Mouse (Mus musculus): ENCODE data around the gene Egfr. TPM values are rescaled to one million over a fixed set of nuclear protein-coding genes. Genes with fewer than 3 reads are reported as not detected.

Egfr gene
- polyA plus RNA-seq, 1 experiment from 2014 or later = 3.0 TPM

DNA sequence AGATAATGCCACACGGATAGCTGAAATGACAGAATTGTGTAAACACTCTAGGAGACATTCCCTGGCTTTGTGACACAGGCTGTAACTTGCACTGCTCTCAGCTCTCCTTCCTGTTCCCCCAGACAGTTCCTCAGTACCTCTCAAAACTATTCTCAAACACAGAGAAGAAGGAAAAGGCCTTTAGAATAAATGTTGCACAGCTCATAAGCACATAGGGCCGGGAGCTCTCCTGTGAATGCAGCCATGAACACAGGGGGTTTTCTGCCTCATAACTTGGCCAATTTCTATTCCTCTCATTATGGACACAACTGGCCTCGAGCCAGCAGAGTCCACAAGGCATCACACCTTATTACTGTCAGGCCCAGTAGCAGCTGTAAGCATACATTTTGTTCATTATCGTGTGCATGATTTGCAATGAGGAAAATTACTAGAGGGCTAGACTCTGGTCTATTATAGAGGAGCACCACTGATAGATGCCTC, 190.0 kb downstream of the Egfr start:
- no peaks in the 10 kb centered on the region for H3K9me3 ChIP-seq (replicated peaks)
- H3K4me3 ChIP-seq = no peak overlapping the region
- no peaks in the 10 kb centered on the region for H3K27me3 ChIP-seq (ENCODE audit: low read depth, poor library complexity, severe bottlenecking)
- 85% methylated on average over 4 of the region's 4 CpGs for WGBS
- H3K4me1 ChIP-seq = no peaks in the 10 kb centered on the region
- H3K27ac ChIP-seq = no peak overlapping the region
- DNase-seq (ENCODE audit: low spot score) = no peak
- no peaks in the 10 kb centered on the region for H3K36me3 ChIP-seq

DNA sequence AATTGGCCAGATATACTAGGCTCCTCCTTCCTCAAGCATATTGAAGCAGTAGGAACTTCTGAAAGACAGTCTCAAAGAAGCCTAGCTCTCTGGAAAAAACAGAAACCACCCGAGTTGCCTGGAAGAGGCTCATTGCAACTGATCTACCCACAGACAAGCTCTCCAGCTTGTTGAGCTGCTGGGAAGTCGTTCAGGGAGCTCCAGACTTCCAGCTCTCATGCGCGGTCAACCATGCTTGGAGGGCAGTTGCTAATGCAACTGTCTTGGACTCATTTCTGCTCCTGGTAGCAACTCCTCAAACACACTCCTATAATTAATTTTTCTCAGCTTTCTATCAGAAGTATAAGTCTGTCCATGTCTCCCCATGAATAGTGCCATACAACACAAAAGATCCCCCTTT, 191.0 kb downstream of the Egfr start:
- Histone ChIP-seq H3K27me3 (ENCODE audit: low read depth, poor library complexity, severe bottlenecking) (no peaks in the 10 kb centered on the region), H3K36me3 (no peaks in the 10 kb centered on the region), H3K4me1 (no peaks in the 10 kb centered on the region), H3K27ac (no peak overlapping the region), H3K4me3 (no peak overlapping the region), H3K9me3 (replicated peaks) (no peaks in the 10 kb centered on the region)
- WGBS = 86% methylated on average over 4 of the region's 4 CpGs
- DNase-seq (ENCODE audit: low spot score) = no peak

DNA sequence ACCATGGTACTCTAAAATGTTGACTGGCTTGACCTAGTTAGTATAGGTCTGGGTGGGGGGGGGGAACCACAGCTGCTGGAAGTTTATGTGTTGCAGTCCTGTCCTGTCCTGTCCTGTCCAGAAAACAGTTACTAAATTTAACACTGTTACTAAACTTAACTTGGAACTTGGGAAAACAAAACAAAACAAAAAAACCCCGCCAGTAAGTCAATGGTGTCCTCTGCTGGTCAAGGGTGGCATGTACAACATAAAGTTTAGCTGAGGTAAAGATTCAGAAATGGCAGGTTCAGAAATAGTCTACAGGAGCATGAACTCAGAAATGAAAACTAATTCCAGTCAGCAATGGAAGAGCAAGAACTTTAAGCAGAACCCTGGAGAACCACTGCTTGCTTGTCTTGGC, 196.8 kb downstream of the Egfr start:
- no peaks in the 10 kb centered on the region for H3K9me3 ChIP-seq (replicated peaks)
- 39% methylated on average over 1 of the region's 1 CpGs for WGBS
- H3K4me1 ChIP-seq = no peaks in the 10 kb centered on the region; the same call in 1 of the 2 replicates
- H3K27me3 ChIP-seq (ENCODE audit: low read depth, poor library complexity, severe bottlenecking) = no peaks in the 10 kb centered on the region
- H3K27ac ChIP-seq = no peak overlapping the region
- H3K36me3 ChIP-seq = no peaks in the 10 kb centered on the region
- no peak for DNase-seq (ENCODE audit: low spot score)
- H3K4me3 ChIP-seq = no peak overlapping the region

DNA sequence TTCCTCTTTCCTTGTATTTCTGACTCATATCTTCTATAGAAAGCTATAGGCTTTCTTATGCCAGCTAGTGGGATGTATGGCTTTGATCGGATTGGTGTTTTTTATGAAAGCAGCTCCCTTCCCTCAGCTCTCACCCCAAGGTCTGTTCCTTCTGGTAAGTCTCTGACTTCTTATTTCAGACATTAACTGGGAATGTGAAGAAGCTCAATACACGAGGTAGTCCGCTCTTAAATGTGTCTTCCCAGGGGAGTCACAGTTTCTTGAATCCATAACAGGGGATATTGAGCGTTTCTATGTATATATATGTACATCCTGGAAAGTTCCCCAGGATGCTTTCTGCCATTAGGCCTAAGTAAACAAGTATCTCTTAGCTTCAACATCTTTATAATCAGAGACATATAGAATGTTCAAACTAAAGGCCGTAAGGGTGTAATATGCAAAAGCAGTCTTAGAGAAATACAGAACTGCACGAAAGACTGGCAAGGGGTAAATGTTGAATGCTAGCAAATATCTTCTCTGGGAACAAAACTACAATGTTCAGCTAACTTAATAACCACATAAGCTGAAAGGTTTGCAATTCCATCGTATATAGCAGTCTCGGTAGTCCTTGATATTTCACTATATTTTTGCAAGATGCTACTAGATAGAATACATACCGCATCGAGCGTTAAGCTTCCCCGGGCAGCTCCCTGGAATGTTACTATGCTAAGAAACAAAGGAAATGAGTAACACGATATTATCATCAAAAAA, 198.4 kb downstream of the Egfr start:
- no peak for DNase-seq (ENCODE audit: low spot score)

DNA sequence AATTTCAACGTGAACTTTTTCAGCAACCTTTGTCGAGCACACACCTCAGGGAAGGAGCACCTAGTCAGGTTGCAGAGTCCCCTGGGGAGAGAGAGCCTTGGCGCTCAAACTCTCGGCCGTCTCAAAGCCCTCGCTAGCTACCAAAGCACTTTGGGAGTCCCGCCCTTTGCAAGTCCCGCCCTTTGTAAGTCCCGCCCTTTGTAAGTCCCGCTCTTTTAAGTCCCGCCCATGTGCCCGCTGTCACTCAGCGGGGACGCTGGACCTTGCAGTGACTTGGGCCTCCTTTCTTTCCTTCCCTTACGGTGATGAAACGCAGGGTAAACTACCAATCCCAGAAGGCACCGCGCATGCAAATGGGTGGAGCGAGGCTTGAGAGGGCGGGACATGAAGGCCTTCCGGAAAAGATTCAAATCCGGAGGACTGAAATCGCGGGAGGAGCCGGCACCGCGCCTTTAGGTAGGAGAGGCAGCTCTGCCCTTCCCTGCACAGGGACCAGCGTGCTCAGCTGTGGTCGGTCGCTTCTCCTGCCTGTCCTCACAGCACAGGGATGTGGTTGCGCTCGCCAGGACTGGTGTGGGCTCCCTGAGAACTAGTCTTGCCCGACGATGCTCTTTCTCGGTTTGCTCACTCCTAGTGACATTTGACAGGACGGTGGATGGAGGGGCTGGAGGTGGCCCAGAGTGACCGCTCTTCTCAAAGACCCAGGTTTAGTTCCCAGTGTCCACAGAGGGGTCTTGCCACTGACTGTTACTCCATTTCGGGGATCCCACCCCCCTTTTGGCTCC, 199.2 kb downstream of the Egfr start, which contains the start of gene Fbxo48:
Fbxo48 (plus strand) TSS at position 400 of the 785 bp plus-strand sequence.
- Histone ChIP-seq H3K27ac (peak within 1 kb of the TSS; percentile 86), H3K4me1 (no peaks in the 10 kb centered on the region; the same call in 1 of the 2 replicates), H3K36me3 (no peaks in the 10 kb centered on the region), H3K4me3 (peak within 1 kb of the TSS; percentile 62), H3K27me3 (ENCODE audit: low read depth, poor library complexity, severe bottlenecking) (no peaks in the 10 kb centered on the region), H3K9me3 (replicated peaks) (no peaks in the 10 kb centered on the region)
- WGBS = under 1% methylated on average over 38 of the region's 38 CpGs
- DNase-seq (ENCODE audit: low spot score) = peak; percentile 91

More for the DNA sequence above, 198.4 kb downstream of the Egfr start:
- no peaks in the 10 kb centered on the region for H3K36me3 ChIP-seq
- no peaks in the 10 kb centered on the region for H3K27me3 ChIP-seq (ENCODE audit: low read depth, poor library complexity, severe bottlenecking)
- H3K4me3 ChIP-seq = peak overlapping the region; percentile 62
- WGBS = 57% methylated on average over 13 of the region's 13 CpGs
- H3K4me1 ChIP-seq = no peaks in the 10 kb centered on the region; the same call in 1 of the 2 replicates
- H3K9me3 ChIP-seq (replicated peaks) = no peaks in the 10 kb centered on the region
- peak overlapping the region; percentile 86 for H3K27ac ChIP-seq

DNA sequence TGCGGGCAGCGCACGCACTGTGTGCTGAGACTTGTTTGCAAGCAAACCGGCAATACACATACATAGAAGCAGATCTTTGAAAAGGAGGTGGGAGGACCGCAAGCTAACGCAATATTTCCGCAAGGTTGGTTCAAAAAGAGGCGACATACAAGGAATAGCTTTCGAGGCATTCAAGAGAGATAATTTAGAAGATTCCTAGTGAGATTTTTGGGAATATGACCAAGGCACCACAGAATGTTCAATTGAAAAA, 199.7 kb downstream of the Egfr start:
- no peaks in the 10 kb centered on the region for H3K9me3 ChIP-seq (replicated peaks)
- peak overlapping the region; percentile 86 for H3K27ac ChIP-seq
- H3K4me1 ChIP-seq = no peaks in the 10 kb centered on the region; the same call in 1 of the 2 replicates
- H3K27me3 ChIP-seq (ENCODE audit: low read depth, poor library complexity, severe bottlenecking) = no peaks in the 10 kb centered on the region
- WGBS = 10% methylated on average over 9 of the region's 9 CpGs
- H3K4me3 ChIP-seq = peak overlapping the region; percentile 62
- peaks cover 4% of the 10 kb centered on the region for H3K36me3 ChIP-seq
- no peak for DNase-seq (ENCODE audit: low spot score)

DNA sequence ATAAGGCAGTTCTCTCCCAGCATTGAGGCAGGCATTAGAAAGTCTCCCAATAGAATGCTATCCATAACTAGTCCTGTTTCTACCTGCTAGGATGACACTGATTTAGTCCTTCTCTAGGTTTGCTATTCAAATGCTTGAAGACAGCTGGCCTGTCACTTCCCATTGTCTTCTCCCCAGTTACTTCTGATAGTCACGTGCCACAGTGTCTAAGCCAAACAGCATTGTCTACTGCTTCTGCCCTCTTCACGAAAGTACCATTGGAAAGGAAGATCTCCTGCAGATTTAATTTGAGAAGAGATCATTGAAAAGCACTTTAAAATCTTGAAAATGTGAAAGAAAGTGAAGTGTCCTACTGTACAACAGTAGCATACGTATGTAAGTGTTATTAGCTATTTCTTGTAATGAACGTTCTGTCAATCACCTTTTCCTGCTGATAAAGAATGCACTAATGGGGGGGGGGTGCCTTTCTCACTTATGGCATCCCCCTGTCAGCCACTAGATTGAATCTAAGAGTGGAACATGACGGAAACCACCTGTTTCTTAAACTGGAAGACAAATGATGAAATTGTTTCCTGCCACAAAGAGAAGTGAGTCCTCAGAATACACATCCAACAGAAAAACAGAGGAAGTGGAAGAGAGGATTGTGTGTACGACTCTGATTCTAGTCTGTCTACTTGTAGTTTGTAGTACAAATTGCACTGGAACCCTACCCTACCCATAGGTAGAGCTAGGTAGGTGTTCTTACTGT, 204.3 kb downstream of the Egfr start:
- no peak for DNase-seq (ENCODE audit: low spot score)

DNA sequence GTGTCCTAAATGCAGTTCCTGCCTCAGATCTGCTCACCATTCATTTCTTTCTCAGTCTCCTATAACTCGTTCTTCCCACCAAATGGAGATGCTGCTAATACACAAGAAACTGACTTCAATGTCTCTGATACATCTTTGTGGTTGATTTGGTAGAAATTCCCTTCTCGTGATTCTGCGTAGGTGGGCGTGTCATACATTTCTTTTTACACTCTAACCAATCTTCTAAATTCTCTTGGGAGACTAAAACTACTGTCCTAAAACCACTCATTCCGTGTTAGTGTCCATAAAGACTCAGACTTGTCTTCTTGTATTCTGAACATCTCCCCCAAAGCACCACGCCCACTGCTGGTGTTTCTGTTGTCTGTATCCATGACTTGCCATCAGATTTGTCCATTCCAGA, 205.0 kb downstream of the Egfr start:
- Histone ChIP-seq H3K4me3 (no peak overlapping the region), H3K27ac (no peak overlapping the region), H3K9me3 (replicated peaks) (no peaks in the 10 kb centered on the region), H3K27me3 (ENCODE audit: low read depth, poor library complexity, severe bottlenecking) (no peaks in the 10 kb centered on the region), H3K4me1 (no peaks in the 10 kb centered on the region), H3K36me3 (peaks cover 8% of the 10 kb centered on the region)
- no peak for DNase-seq (ENCODE audit: low spot score)
- 96% methylated on average over 6 of the region's 6 CpGs for WGBS

More for the DNA sequence above, 204.3 kb downstream of the Egfr start:
- no peak overlapping the region for H3K4me3 ChIP-seq
- no peak overlapping the region for H3K27ac ChIP-seq
- 94% methylated on average over 6 of the region's 6 CpGs for WGBS
- H3K36me3 ChIP-seq = peaks cover 8% of the 10 kb centered on the region
- H3K9me3 ChIP-seq (replicated peaks) = no peaks in the 10 kb centered on the region
- H3K4me1 ChIP-seq = no peaks in the 10 kb centered on the region; the same call in 1 of the 2 replicates
- H3K27me3 ChIP-seq (ENCODE audit: low read depth, poor library complexity, severe bottlenecking) = no peaks in the 10 kb centered on the region

DNA sequence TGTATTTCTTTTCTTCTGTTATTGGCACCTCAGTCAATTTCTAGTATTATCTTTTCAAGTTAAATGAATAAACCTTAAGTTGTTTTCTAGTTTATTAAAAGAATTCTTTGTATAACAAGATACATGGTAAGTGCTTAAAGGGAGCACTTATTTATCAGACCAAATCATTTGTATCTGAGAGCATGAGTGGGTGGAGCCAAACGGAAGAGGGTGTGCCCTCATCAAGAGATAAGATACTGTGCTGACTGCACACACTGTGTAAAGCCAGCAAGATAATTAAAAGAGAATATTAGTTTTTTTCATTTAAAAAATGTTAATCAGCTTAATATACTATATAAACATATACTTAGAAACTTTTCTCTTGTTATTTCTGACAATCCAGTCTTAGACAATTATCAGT, 206.5 kb downstream of the Egfr start:
- WGBS = 93% methylated on average over 1 of the region's 1 CpGs
- no peaks in the 10 kb centered on the region for H3K27me3 ChIP-seq (ENCODE audit: low read depth, poor library complexity, severe bottlenecking)
- no peak for DNase-seq (ENCODE audit: low spot score)
- no peaks in the 10 kb centered on the region for H3K4me1 ChIP-seq
- H3K4me3 ChIP-seq = no peak overlapping the region
- peaks cover 8% of the 10 kb centered on the region for H3K36me3 ChIP-seq
- H3K9me3 ChIP-seq (replicated peaks) = no peaks in the 10 kb centered on the region
- H3K27ac ChIP-seq = no peak overlapping the region

Other genes starting within 250 kb of the Egfr start
- gene Sec61g, start 243.7 kb upstream of the Egfr start, polyA plus RNA-seq (2016; fragmentation: Nextera tagmentation; extraction: Ambion mirVana) = 40.4 and 41.6 TPM in 2 replicates
- gene Fbxo48, start 199.2 kb downstream of the Egfr start, polyA plus RNA-seq (2016; fragmentation: Nextera tagmentation; extraction: Ambion mirVana) = 1.1 and 1.6 TPM in 2 replicates